Mouse (Mus musculus): ENCODE measurements around the gene Mip. TPM values are rescaled to one million over a fixed set of nuclear protein-coding genes. Genes with fewer than 3 reads are reported as not detected.
A peak's percentile ranks its signal among the peaks of the same experiment; 100 is the strongest.
"Not testable (repeated sequence)": the region's sequence is repeated elsewhere in the genome, so short reads cannot be mapped to it uniquely, and the experiment has no call there.

Gene Mip
- not detected for polyA plus RNA-seq (2017; shearing (Covaris generic))

- ATAC-seq: no peak
These were observed at the start of gene Mip for GRCm38 (mm10) chr10:128225538-128225937. TSS of gene Mip (plus strand) at chr10:128225838.

GRCm38 (mm10) chr10:128175996-128176755 lies 49.5 kb upstream of the Mip start:
- peak; percentile 99 for ATAC-seq

GRCm38 (mm10) chr10:128177316-128177715 lies 48.3 kb upstream of the Mip start:
- ATAC-seq: no peak

GRCm38 (mm10) chr10:128179989-128180388 lies 45.6 kb upstream of the Mip start, which contains the start of gene Rbms2:
TSS of gene Rbms2 (minus strand) at chr10:128180297.
- ATAC-seq: no peak

GRCm38 (mm10) chr10:128184296-128184695 lies 41.3 kb upstream of the Mip start:
- no peak for ATAC-seq

GRCm38 (mm10) chr10:128185277-128185940 lies 40.2 kb upstream of the Mip start:
- ATAC-seq: no peak

GRCm38 (mm10) chr10:128185959-128186358 lies 39.7 kb upstream of the Mip start:
- peak; percentile 78 for ATAC-seq

GRCm38 (mm10) chr10:128187181-128187605 lies 38.4 kb upstream of the Mip start:
- ATAC-seq: no peak

- peak; percentile 63 for ATAC-seq
These were observed 37.3 kb upstream of the Mip start for GRCm38 (mm10) chr10:128188242-128188877.

GRCm38 (mm10) chr10:128191472-128191871 lies 34.2 kb upstream of the Mip start:
- no peak for ATAC-seq

GRCm38 (mm10) chr10:128192030-128192766 lies 33.4 kb upstream of the Mip start:
- not testable (repeated sequence) for ATAC-seq

GRCm38 (mm10) chr10:128193113-128193512 lies 32.5 kb upstream of the Mip start:
- ATAC-seq: no peak

- ATAC-seq: peak; percentile 88
These were observed 31.6 kb upstream of the Mip start, which contains the start of gene Gls2 for GRCm38 (mm10) chr10:128194024-128194550. TSS of gene Gls2 (plus strand) at chr10:128194457.

GRCm38 (mm10) chr10:128194551-128195461 lies 30.8 kb upstream of the Mip start:
- peak; percentile 52 for ATAC-seq

- no peak for ATAC-seq
These were observed 23.8 kb upstream of the Mip start for GRCm38 (mm10) chr10:128201856-128202255.

GRCm38 (mm10) chr10:128204941-128205340 lies 20.7 kb upstream of the Mip start:
- ATAC-seq: no peak

- ATAC-seq: no peak
These were observed 17.3 kb upstream of the Mip start for GRCm38 (mm10) chr10:128208326-128208725.

GRCm38 (mm10) chr10:128209311-128210009 lies 16.2 kb upstream of the Mip start:
- ATAC-seq: no peak

GRCm38 (mm10) chr10:128210131-128210530 lies 15.5 kb upstream of the Mip start:
- no peak for ATAC-seq

GRCm38 (mm10) chr10:128210954-128211353 lies 14.7 kb upstream of the Mip start:
- no peak for ATAC-seq

Measured in CD4-positive, CD25-positive, alpha-beta regulatory T cell, adult 4 months (primary cell).